Mouse (Mus musculus): Measurements from ENCODE around the gene Insc.

Insc gene

GRCm38 (mm10) chr7:114832257-114832940 is 88.9 kb downstream of the Insc start:
- no peak for DNase-seq

- no peak for DNase-seq
These were observed 91.0 kb downstream of the Insc start for GRCm38 (mm10) chr7:114834504-114834903.

GRCm38 (mm10) chr7:114837268-114837667 is 93.8 kb downstream of the Insc start:
- DNase-seq: no peak

- DNase-seq: no peak
These were observed 96.7 kb downstream of the Insc start for GRCm38 (mm10) chr7:114840029-114840745.

- no peak for DNase-seq
These were observed 99.2 kb downstream of the Insc start for GRCm38 (mm10) chr7:114842644-114843211.

GRCm38 (mm10) chr7:114847179-114847578 is 103.7 kb downstream of the Insc start:
- no peak for DNase-seq

- DNase-seq: no peak
These were observed 108.9 kb downstream of the Insc start for GRCm38 (mm10) chr7:114852387-114852786.

- no peak for DNase-seq
These were observed 110.7 kb downstream of the Insc start for GRCm38 (mm10) chr7:114854169-114854568.

- DNase-seq: no peak
These were observed 117.5 kb downstream of the Insc start for GRCm38 (mm10) chr7:114860858-114861523.

- no peak for DNase-seq
These were observed 130.0 kb downstream of the Insc start for GRCm38 (mm10) chr7:114873315-114874012.

GRCm38 (mm10) chr7:114874032-114874441 is 130.5 kb downstream of the Insc start:
- DNase-seq: peak; percentile 35

GRCm38 (mm10) chr7:114874579-114874978 is 131.1 kb downstream of the Insc start:
- DNase-seq: no peak

- no peak for DNase-seq
These were observed 140.1 kb downstream of the Insc start for GRCm38 (mm10) chr7:114883602-114884001.

GRCm38 (mm10) chr7:114886933-114887332 is 143.4 kb downstream of the Insc start:
- no peak for DNase-seq

- no peak for DNase-seq
These were observed 146.7 kb downstream of the Insc start for GRCm38 (mm10) chr7:114890215-114890614.

GRCm38 (mm10) chr7:114892618-114893257 is 149.2 kb downstream of the Insc start:
- peak; percentile 18 for DNase-seq

- no peak for DNase-seq
These were observed 150.4 kb downstream of the Insc start for GRCm38 (mm10) chr7:114893889-114894288.

GRCm38 (mm10) chr7:114896966-114897697 is 153.6 kb downstream of the Insc start:
- DNase-seq: no peak

Data from lung, postnatal 10 days (tissue).